Mouse (Mus musculus): ENCODE measurements around the gene Clip2.

- TF ChIP-seq POLR2A (IDR thresholded peaks at IDR 0.05; ENCODE audit: insufficient read length, low read depth) (no peak), MAX (IDR thresholded peaks at IDR 0.05; ENCODE audit: low read depth) (no peak), E2F4 (IDR thresholded peaks at IDR 0.05; ENCODE audit: insufficient read depth) (no peak), USF1 (IDR thresholded peaks at IDR 0.05; ENCODE audit: low read depth) (no peak)
Observed at GRCm38 (mm10) chr5:134584798-134585197, 32.6 kb upstream of the Clip2 start.
